Mouse (Mus musculus) gastrocnemius, postnatal 4 days (tissue): ENCODE results near the gene Samd15. TPM values are rescaled to one million over a fixed set of nuclear protein-coding genes. Genes with fewer than 3 reads are reported as not detected.
"Not testable (repeated sequence)": the region's sequence is repeated elsewhere in the genome, so short reads cannot be mapped to it uniquely, and the experiment has no call there.

Experiments
- DNase-seq, 2 experiments: peaks; one replicate each; pipeline ENCODE4 v3.0.0; 2021 to 2022; ENCODE audit warnings: low spot score in 2 of 2, mixed read lengths in 2 of 2
- long read RNA-seq, 2 experiments: library from polyadenylated mRNA; stranded (forward); transcript quantifications; one replicate each; pipeline ENCODE4 v2.0.0; 2021
- total RNA-seq, 2 experiments: library from RNA; stranded (reverse); gene quantifications; 2 replicates each; pipeline ENCODE4 v1.2.3; 2021

Samd15 gene
- total RNA-seq = under 1 TPM; 0.36 to 0.86 TPM
- long read RNA-seq, experiment 1, partial matches to known transcripts = 0 of 1 reads
- long read RNA-seq, experiment 1, other reads (novel, unspliced or antisense) = 0 of 1 reads
- long read RNA-seq, experiment 2 = 0 reads

GRCm38 (mm10) chr12:87199206-87199972, at the start of gene Samd15:
Gene Samd15, plus strand, starts transcription at chr12:87199723.
- peak; percentile 29 to 35 for DNase-seq

DNA sequence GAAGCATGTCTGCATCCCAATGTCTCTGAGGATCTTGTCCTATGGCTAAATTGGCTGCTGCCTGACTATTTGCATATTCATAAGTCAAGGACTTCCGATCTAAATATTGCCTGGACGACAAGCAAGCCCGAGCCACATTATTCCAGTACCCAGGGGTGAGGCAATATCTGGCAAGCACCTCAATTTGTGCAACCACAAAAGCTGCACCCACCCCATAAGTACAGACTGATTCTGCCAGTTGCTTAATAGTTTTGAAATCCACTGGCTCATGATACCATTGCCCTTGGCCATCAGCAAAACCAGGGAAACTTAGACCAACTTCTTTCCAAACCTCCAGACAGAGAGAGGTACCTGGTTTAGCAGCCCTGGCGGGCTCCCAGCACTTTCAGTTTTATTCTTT, 45.1 kb upstream of the Samd15 start:
- DNase-seq = not testable (repeated sequence)

GRCm38 (mm10) chr12:87157361-87157760, 42.2 kb upstream of the Samd15 start:
- DNase-seq = no peak

GRCm38 (mm10) chr12:87158099-87158498, 41.4 kb upstream of the Samd15 start:
- no peak for DNase-seq

GRCm38 (mm10) chr12:87160310-87160709, 39.2 kb upstream of the Samd15 start:
- DNase-seq = no peak

GRCm38 (mm10) chr12:87160815-87161214, 38.7 kb upstream of the Samd15 start:
- DNase-seq = no peak

DNA sequence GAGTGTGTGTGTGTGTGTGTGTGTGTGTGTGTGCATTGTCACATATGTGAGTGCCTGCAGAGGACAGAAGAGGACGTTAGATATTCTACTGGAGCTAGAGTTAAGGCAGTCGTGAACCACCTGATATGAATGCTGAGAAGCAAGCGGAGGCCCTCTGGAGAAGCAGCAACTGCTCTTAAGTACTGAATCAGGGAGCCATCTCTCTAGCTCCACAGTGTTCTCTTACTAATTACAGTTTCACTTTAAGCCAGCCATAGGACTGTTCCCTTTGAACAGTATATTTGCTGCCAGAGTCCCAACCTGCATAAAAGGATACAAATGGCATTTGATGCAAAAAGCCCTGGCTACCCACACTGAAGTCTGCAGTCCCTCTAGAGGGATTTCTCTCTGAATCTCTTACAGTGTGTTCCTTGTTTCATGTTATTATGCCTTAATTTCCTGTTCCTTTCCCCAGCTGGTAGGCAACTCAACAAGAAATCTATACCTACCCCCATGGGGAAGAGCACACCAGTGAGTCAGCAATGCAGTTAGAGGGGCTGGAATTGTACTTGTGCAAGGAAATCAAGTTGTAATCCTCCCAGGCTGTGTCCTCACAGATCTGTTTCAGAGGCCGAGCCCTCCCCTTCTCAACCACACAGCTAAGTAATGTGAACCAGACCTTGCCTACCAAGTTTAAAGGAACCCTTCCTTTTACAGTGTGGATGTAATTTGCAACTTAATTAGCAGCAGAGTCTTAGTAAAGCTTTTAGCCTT, 24.2 kb upstream of the Samd15 start:
- DNase-seq = no peak

DNA sequence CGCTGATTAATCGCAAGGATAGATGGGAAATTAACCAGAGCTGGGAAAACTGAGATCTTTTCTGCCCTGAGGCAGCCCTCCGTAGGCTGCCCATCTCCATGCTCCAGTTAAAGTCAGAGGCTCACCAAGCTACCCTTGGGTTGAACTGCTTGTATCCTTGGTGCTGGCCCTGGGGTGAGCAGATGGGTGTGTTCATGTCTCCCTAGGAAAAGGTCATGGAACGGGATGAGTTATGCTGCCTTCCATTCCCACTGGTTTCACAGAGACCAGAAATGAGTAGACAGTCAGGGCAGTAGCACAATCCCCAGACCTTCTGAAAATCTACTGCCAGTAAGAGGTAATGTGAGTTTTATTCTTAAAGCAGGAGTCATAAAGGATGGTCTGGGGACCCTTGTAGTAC, 21.9 kb upstream of the Samd15 start:
- no peak for DNase-seq

GRCm38 (mm10) chr12:87193008-87193407, 6.5 kb upstream of the Samd15 start:
- DNase-seq = no peak

GRCm38 (mm10) chr12:87195069-87195468, 4.5 kb upstream of the Samd15 start:
- DNase-seq = no peak

DNA sequence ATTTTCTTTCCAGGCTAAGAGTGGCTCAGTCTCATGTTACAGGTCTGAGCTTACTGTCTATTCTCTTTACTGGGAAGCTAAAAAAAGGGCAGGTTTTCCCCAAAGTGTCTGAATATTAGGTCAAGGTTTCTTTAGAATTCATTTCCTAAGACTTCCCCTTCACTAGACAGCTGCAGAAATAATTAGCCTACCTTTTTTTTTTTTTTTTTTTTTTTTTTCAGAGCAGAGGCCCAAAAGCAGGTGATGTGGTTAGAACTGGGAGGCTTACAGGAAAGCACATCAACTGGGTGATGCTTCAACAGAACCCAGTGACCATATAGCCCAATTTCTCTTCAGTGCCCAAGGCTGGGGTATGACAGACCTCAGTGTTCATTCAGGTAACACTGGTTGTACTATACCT, 3.2 kb upstream of the Samd15 start:
- DNase-seq = no peak

GRCm38 (mm10) chr12:87198792-87199191, 731 bp upstream of the Samd15 start:
- no peak for DNase-seq

DNA sequence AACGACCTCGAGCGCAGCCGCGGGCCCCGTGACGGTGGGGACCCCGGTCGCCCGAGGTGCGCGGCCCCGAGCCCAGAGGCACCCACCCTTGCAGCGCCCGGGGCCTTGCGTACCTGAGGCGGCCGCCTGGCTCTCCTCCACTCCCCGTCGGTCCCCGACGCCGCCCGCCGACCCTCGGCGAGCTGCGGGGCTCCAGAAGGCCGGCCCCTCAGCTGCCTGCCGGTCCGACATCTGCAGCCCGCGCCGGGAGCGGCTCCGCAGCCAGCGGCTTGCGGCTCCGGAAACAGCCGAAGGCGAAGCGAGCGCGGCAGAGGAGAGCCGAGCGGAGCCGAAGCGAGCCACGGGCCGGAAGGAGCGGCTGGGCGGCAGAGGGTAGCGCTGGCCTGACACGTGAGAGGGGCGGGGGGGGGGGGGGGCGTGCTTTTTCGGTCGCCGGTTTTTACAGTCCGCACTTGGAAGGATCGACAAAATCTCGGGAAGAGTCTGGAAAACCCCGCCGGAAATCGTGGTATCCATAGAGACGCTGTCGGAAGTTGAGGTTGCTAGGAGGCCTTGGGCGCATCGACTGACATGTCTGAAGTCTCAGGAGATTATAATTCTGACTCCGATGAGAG, 557 bp downstream of the Samd15 start, which contains the start of gene Tmed8:
Gene Tmed8 (minus strand): TSS at position 482 of the 614 bp plus-strand sequence.
- peak; percentile 54 to 83 for DNase-seq

DNA sequence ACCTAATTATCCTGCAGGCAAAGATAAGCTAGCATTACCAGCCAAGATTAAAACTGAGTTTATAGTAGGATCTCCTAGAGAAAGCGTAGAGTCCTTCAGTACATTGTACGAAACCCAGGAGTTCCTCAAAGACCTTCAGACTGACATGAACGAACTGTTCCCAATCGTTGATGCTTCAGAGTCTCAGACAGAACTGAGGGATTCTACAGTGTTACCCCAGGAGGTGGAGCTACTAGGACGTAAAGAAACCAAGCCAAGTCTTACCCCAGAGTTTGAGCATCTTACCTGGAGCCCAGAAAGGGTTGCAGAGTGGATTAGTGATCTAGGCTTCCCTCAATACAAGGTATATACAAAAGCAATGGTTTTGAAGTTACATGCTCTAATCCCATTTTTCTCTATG, 2.2 kb downstream of the Samd15 start:
- no peak for DNase-seq

GRCm38 (mm10) chr12:87205789-87206188, 6.3 kb downstream of the Samd15 start:
- DNase-seq = not testable (repeated sequence)

DNA sequence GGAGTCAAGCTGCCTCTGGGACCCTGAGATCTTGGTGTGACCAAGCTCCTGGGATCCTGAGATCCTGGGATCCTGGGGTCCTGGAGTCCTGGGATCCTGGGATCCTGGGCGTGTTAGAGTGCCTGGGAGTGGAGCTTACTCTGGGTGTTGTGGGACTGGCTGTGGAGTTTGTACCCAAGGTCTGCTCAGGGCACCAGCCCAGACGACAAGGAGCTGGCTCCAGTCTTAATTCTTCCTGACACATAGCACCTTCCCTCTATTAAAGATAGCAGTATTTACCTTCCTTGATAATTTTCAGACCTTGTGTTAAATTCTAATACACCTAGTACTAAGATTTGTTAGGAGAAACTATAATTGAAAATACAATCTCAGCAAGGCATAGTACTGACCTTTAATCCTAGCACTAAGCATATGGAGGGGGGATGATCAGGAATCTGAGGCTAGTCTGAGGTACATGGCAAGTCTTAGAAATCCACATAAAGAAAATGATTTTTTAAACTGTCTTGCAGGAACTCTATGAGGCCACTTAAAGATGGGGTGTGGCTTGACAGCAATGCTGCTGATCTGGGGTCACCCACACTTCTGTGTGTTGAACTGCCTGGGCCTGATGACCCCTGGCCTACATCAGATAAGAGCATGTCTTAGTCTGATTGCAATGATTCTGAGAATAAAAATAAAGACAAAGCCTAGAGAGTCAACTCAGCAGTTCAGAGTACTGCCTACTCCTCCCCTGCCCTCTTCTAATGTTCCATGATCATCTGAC, 13.5 kb downstream of the Samd15 start:
- no peak for DNase-seq

- no peak for DNase-seq
Observed at GRCm38 (mm10) chr12:87216053-87216452, 16.5 kb downstream of the Samd15 start.

- DNase-seq = no peak
Observed at GRCm38 (mm10) chr12:87217596-87217995, 18.1 kb downstream of the Samd15 start.

DNA sequence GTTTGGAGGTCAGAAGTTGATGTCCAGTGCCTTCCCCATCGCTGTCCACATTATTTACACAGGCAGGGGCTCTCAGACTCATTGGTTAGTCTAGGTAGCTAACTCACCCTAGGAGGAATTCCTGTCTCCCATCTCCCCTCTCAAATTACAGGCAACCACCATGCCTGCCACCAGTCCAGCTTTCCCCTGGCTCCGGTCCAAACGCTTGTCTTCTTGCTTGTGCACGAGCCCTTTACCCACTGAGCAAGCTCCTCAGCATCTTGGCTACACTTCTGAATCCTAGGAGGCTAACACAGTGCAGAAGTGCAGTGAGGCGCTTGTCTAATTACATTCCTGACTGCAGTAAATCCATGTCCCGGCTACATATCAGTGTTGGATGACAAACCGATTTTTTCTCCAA, 19.8 kb downstream of the Samd15 start:
- peak in 1 of 2 experiments; percentile 25 for DNase-seq

- DNase-seq = no peak
Observed at GRCm38 (mm10) chr12:87224950-87225349, 25.4 kb downstream of the Samd15 start.

- DNase-seq = no peak
Observed at GRCm38 (mm10) chr12:87226801-87227200, 27.3 kb downstream of the Samd15 start.
